Mouse (Mus musculus) embryo, embryonic 10 days (tissue): ENCODE measurements around the gene Qrich2.
"Not testable (repeated sequence)": the region's sequence is repeated elsewhere in the genome, so short reads cannot be mapped to it uniquely, and the experiment has no call there.

Source experiments
- DNase-seq: peaks from one replicate; pipeline ENCODE4 v3.0.0-alpha.2; 2015; ENCODE audit warnings: low spot score

Qrich2 gene

GRCm38 (mm10) chr11:116412028-116412827 is 53.8 kb downstream of the Qrich2 start:
- DNase-seq, result no peak

GRCm38 (mm10) chr11:116411582-116411981 is 54.5 kb downstream of the Qrich2 start:
- DNase-seq, result no peak

- DNase-seq, result not testable (repeated sequence)
Observed at GRCm38 (mm10) chr11:116410415-116410814, 55.6 kb downstream of the Qrich2 start.

DNA sequence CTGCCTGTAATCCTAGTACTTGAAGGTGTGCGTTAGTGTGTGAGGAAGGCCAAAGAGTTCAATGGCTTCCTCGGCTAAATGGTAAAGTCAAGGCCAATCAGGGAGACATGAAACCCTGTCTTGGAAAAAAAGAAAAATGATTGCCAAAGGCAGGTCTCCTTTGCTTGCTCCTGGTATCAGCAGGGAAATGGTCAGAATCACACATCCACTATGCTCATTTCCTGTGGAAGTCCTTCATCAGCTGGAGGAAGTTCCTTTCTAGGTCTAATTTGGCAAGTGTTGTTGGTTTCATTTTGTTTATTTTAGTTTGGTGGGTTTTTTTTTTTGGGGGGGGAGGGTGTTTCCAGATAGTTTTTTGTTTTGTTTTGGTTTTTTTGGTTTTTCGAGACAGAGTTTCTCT is 57.0 kb downstream of the Qrich2 start:
- DNase-seq, result no peak

GRCm38 (mm10) chr11:116406231-116406728 is 59.8 kb downstream of the Qrich2 start:
- no peak for DNase-seq

GRCm38 (mm10) chr11:116405601-116406000 is 60.4 kb downstream of the Qrich2 start:
- DNase-seq, result no peak

- DNase-seq, result no peak
Observed at GRCm38 (mm10) chr11:116400560-116400959, 65.5 kb downstream of the Qrich2 start.

- no peak for DNase-seq
Observed at GRCm38 (mm10) chr11:116398348-116398677, 67.7 kb downstream of the Qrich2 start.

DNA sequence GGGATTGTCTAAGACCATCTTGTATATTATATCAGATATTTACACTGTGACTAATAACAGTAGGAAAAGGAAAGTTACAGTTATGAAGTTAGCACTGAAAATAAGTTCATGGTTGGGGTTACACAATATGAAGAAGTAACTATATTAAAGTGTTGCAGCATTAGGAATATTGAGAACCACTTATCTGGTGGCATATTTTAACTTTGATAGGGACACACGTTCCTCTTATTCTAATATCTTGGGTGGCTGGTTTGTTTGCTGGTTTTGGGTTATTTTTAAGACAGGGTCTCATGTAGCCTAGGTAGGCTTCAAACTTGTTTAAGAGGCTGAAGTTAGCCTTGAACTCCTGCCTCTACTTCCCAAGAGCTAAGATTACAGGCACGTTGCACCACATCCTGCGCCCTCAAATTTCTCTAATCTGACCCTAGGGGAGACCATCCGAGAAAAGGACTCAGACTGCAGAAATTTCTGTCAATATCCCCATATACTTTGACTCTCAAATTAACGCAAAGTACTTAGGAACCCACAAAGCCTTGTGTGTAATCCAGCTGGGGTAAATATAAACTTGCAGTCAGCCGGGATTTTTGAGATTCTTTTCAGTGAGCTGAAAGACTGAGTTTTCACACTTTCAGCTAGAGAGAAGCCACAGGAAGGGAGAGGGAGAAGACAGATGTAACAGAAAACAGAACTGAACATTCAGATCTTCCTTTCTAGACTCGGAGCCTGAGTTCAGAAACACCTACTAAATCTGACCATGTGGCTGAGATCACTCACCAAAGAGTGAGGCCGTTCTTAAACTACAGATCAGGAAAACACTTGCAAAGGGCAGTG is 68.3 kb downstream of the Qrich2 start:
- no peak for DNase-seq

- no peak for DNase-seq
Observed at GRCm38 (mm10) chr11:116396934-116397330, 69.1 kb downstream of the Qrich2 start.

GRCm38 (mm10) chr11:116396276-116396933 is 69.6 kb downstream of the Qrich2 start:
- DNase-seq, result no peak

- no peak for DNase-seq
Observed at GRCm38 (mm10) chr11:116394769-116395168, 71.3 kb downstream of the Qrich2 start.
